Mouse (Mus musculus) heart, postnatal 10 days (tissue): ENCODE results near the gene Sox14. TPM values are rescaled to one million over a fixed set of nuclear protein-coding genes. Genes with fewer than 3 reads are reported as not detected.
A peak's percentile ranks its signal among the peaks of the same experiment; 100 is the strongest.

Experiments used
- DNase-seq, 2 experiments: peaks; one replicate each; pipeline ENCODE4 v3.0.0; 2021
- intact Hi-C: fragments of 180-260 bp; cut with DNase I; formaldehyde crosslinking; loops from one replicate; pipeline ENCODE4 v1.15.1; 2025
- total RNA-seq, 2 experiments: library from RNA; stranded (reverse); gene quantifications; 2 replicates each; pipeline ENCODE4 v1.2.3; 2021

Gene Sox14
- total RNA-seq, 2 experiments from 2014 or later: not detected

GRCm38 (mm10) chr9:99850354-99850753, 25.6 kb downstream of the Sox14 start:
- intact Hi-C loops: no loop called here

GRCm38 (mm10) chr9:99848327-99848726, 27.6 kb downstream of the Sox14 start:
- DNase-seq: no peak
- intact Hi-C loops: loop anchor here (5.0 kb wide), 1 partner anchor 534 kb away; no protein-coding TSS in a partner anchor

More at GRCm38 (mm10) chr9:99850354-99850753, 25.6 kb downstream of the Sox14 start:
- DNase-seq: no peak

- DNase-seq: peak; percentile 65 to 83
- intact Hi-C loops: loop anchor here (1.0 to 5.0 kb wide), 3 partner anchors 535 to 599 kb away; no protein-coding TSS in a partner anchor
Observed at GRCm38 (mm10) chr9:99846820-99847219, 29.1 kb downstream of the Sox14 start.

GRCm38 (mm10) chr9:99839367-99839766, 36.6 kb downstream of the Sox14 start:
- intact Hi-C loops: no loop called here
- DNase-seq: no peak

GRCm38 (mm10) chr9:99838877-99839276, 37.1 kb downstream of the Sox14 start:
- intact Hi-C loops: no loop called here
- no peak for DNase-seq

- DNase-seq: no peak
- intact Hi-C loops: no loop called here
Observed at GRCm38 (mm10) chr9:99836707-99837106, 39.3 kb downstream of the Sox14 start.

- DNase-seq: no peak
- intact Hi-C loops: no loop called here
Observed at GRCm38 (mm10) chr9:99835624-99836430, 40.1 kb downstream of the Sox14 start.

Other genes starting within 250 kb of the Sox14 start
- 1 to 10 TPM; 6.0 to 7.2 TPM for gene Dzip1l, start 246.7 kb downstream of the Sox14 start, total RNA-seq
- not detected for gene Cldn18, start 158.9 kb downstream of the Sox14 start, total RNA-seq